Mouse (Mus musculus) embryonic fibroblast, embryonic 13.5 days (primary cell): ENCODE results near the gene Dennd2c.

Source experiments
- CTCF ChIP-seq: IDR thresholded peaks from 2 replicates; pipeline ENCODE4 v1.5.1; 2011; ENCODE audit warnings: mild to moderate bottlenecking, control low read depth, low read length, moderate library complexity, borderline replicate concordance; ENCODE audit not compliant: insufficient read depth
- POLR2A ChIP-seq: IDR thresholded peaks from 2 replicates; pipeline ENCODE4 v1.6.1; 2011; ENCODE audit warnings: low read depth, mild to moderate bottlenecking, control low read depth, low read length, moderate library complexity

GRCm38 (mm10) chr3:103098662-103099061 is 3.7 kb upstream of the Dennd2c start:
- TF ChIP-seq CTCF (no peak), POLR2A (no peak)
